Mouse (Mus musculus): ENCODE data around the gene Srrt. TPM values are rescaled to one million over a fixed set of nuclear protein-coding genes. Genes with fewer than 3 reads are reported as not detected.

Gene Srrt
- polyA plus RNA-seq, 2 experiments: 50.2 to 93.4 TPM

DNA sequence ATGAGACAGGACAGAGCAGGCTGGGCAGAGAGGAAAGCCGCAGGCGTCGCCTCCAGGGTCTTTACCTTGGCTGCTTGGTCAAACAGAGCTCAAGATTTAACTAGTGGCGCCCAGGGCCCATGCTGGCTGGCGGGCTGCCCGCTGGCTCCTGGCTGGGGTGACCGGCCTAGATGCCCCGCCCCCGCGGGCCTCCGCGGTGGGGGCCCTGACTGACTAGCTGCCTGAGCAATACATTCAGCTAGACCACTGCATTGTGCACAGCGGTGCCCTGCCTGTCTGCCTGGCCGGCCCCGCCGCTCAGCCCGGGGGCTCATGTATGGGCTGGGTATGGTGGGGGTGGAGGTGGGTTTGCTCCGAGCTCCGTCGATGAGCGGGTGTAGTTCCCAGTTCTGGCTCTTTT, 6.2 kb downstream of the Srrt start:
- no peak for ATAC-seq (ENCODE audit: insufficient read depth)
- DNase-seq (ENCODE audit: low read depth in 3 of 3, low spot score in 3 of 3): no peak
- Histone ChIP-seq H3K27ac (no peak overlapping the region), H3K4me2 (ENCODE audit: low read depth) (no peak overlapping the region), H3K9ac (replicated peaks) (no peak overlapping the region), H3K4me1 (replicated peaks; ENCODE audit: control insufficient read depth in 2 of 2, insufficient read depth in 2 of 2, low read length in 1 of 2) (peaks cover 17 to 24% of the 10 kb centered on the region in 2 experiments), H3K4me3 (ENCODE audit: insufficient read depth in 1 of 2, low read depth in 2 of 2, low read length in 2 of 2) (no peak overlapping the region), H3K27me3 (ENCODE audit: control insufficient read depth, insufficient read depth, low read length) (no peaks in the 10 kb centered on the region), H3K36me3 (replicated peaks; ENCODE audit: control insufficient read depth, insufficient read depth, low read depth) (peaks cover 93% of the 10 kb centered on the region), H3K9me3 (ENCODE audit: control insufficient read depth, low read length) (no peaks in the 10 kb centered on the region)
- WGBS (ENCODE audit: insufficient replicate concordance): 93% methylated on average over 21 of the region's 21 CpGs
- TF ChIP-seq CTCF (IDR thresholded peaks at IDR 0.05; ENCODE audit: low read depth) (no peak), EP300 (IDR thresholded peaks at IDR 0.05; ENCODE audit: low read depth) (no peak)

DNA sequence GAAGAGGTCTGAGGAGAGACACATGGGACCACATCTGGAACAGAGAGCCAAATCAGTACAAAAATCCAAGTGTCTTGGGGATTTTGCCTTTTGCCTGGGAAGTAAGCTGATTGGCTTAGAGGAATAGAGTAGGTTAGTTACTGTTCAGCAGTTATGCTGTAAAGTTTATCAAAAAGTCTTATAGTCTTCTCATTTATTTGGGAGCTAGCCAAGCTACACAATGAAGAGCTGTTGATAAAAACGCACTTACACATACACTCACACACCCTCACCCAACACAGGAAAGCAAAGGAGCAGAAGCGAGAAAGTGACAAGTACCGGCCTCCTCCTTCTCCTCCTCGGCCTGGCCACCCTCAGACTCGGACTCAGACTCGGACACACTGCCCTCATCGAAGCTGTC, 8.2 kb downstream of the Srrt start:
- Histone ChIP-seq H3K27me3 (ENCODE audit: control insufficient read depth, insufficient read depth, low read length) (no peaks in the 10 kb centered on the region), H3K9ac (replicated peaks) (no peak overlapping the region), H3K4me3 (ENCODE audit: insufficient read depth in 1 of 2, low read depth in 2 of 2, low read length in 2 of 2) (no peak overlapping the region), H3K4me1 (replicated peaks; ENCODE audit: control insufficient read depth in 2 of 2, insufficient read depth in 2 of 2, low read length in 1 of 2) (peaks cover 0 to 11% of the 10 kb centered on the region in 2 experiments; a peak in 3 of 4 replicates), H3K27ac (no peak overlapping the region), H3K36me3 (replicated peaks; ENCODE audit: control insufficient read depth, insufficient read depth, low read depth) (peaks cover 91% of the 10 kb centered on the region), H3K4me2 (ENCODE audit: low read depth) (no peak overlapping the region), H3K9me3 (ENCODE audit: control insufficient read depth, low read length) (no peaks in the 10 kb centered on the region)
- DNase-seq (ENCODE audit: low read depth in 3 of 3, low spot score in 3 of 3) (no peak), ATAC-seq (ENCODE audit: insufficient read depth) (no peak)
- 83% methylated on average over 7 of the region's 7 CpGs for WGBS (ENCODE audit: insufficient replicate concordance)
- TF ChIP-seq EP300 (IDR thresholded peaks at IDR 0.05; ENCODE audit: low read depth): no peak
- no peak for TF ChIP-seq CTCF (IDR thresholded peaks at IDR 0.05; ENCODE audit: low read depth)

DNA sequence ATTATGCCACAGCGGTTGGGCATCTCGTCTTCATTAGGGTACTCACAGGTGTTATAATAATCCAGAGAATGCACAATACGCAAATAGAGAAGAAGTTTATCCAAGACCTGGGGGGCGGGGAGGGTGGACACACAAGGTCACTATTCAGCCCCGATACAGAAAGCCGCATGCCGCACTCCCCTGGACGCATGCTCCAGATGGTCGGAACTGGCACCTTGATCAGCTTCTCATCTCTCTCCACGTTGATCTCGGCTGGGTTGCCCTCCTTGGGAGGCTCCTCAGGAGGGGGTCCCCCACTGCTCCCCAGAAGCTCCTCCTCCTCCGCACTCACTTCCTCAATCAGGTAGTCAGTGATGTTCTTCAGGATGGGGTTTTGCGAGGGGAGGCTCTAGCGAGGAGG, 10.3 kb downstream of the Srrt start:
- Histone ChIP-seq H3K27me3 (ENCODE audit: control insufficient read depth, insufficient read depth, low read length) (no peaks in the 10 kb centered on the region), H3K36me3 (replicated peaks; ENCODE audit: control insufficient read depth, insufficient read depth, low read depth) (peaks cover 70% of the 10 kb centered on the region), H3K27ac (no peak overlapping the region), H3K4me2 (ENCODE audit: low read depth) (no peak overlapping the region), H3K4me1 (replicated peaks; ENCODE audit: control insufficient read depth in 2 of 2, insufficient read depth in 2 of 2, low read length in 1 of 2) (peaks cover 9 to 14% of the 10 kb centered on the region in 2 experiments), H3K9ac (replicated peaks) (no peak overlapping the region), H3K4me3 (ENCODE audit: insufficient read depth in 1 of 2, low read depth in 2 of 2, low read length in 2 of 2) (no peak overlapping the region), H3K9me3 (ENCODE audit: control insufficient read depth, low read length) (no peaks in the 10 kb centered on the region)
- TF ChIP-seq EP300 (IDR thresholded peaks at IDR 0.05; ENCODE audit: low read depth) (no peak), CTCF (IDR thresholded peaks at IDR 0.05; ENCODE audit: low read depth) (no peak)
- no peak for ATAC-seq (ENCODE audit: insufficient read depth)
- WGBS (ENCODE audit: insufficient replicate concordance): 89% methylated on average over 14 of the region's 14 CpGs
- DNase-seq (ENCODE audit: low read depth in 3 of 3, low spot score in 3 of 3): no peak

DNA sequence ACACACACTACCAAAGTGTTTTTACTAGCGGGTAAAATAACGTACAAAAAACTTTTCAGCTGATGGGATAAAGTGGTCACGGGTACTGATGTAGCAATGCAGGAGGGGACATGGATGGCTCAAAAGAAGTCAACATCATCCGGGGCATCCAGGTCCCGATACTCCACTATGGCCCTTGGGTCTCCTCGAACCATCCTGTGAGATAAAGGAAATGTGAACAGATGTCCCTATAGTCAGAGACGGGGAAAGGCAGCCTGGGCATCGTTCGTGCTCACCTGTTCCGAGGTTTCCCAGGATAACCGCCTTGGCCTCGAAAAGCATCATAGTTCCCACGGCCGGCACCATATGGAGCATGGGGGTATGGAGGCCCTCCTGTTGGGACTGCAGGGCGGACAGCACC, 11.8 kb downstream of the Srrt start:
- H3K9ac ChIP-seq (replicated peaks): no peak overlapping the region
- H3K4me2 ChIP-seq (ENCODE audit: low read depth): peak overlapping the region; percentile 100

DNA sequence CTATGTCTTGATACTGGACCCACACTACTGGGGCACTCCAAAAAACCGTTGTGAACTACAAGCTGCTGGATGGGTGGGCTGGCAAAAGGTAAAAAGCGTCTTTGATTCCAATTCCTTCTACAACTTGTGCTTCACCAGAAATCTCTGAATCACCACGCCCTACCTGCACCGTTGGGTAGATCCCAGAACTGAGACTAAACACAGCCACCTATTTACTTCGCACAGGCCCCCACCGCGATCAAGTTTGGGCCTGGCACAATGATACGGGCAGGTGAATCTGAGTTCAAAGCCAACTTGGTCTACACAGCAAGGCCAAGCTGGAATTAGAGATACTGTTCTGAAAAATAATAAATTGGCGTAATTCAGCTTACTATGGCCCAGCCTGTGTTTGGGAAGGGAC, 12.2 kb downstream of the Srrt start:
- peak overlapping the region; percentile 100 for H3K4me2 ChIP-seq (ENCODE audit: low read depth)
- peak overlapping the region; percentile 73; the same call in 1 of the 2 replicates for H3K9ac ChIP-seq (replicated peaks)
- peak overlapping the region; percentile 99 for H3K27ac ChIP-seq
- no peak for TF ChIP-seq CTCF (IDR thresholded peaks at IDR 0.05; ENCODE audit: low read depth)
- no peak for TF ChIP-seq EP300 (IDR thresholded peaks at IDR 0.05; ENCODE audit: low read depth)
- H3K27me3 ChIP-seq (ENCODE audit: control insufficient read depth, insufficient read depth, low read length): no peaks in the 10 kb centered on the region
- no peak for ATAC-seq (ENCODE audit: insufficient read depth)
- peak overlapping the region; percentile 54 to 82 for H3K4me3 ChIP-seq (ENCODE audit: insufficient read depth in 1 of 2, low read depth in 2 of 2, low read length in 2 of 2)
- DNase-seq (ENCODE audit: low read depth in 3 of 3, low spot score in 3 of 3): no peak
- WGBS (ENCODE audit: insufficient replicate concordance): 68% methylated on average over 9 of the region's 9 CpGs
- H3K4me1 ChIP-seq (replicated peaks; ENCODE audit: control insufficient read depth in 2 of 2, insufficient read depth in 2 of 2, low read length in 1 of 2): peaks cover 18 to 30% of the 10 kb centered on the region in 2 experiments
- H3K36me3 ChIP-seq (replicated peaks; ENCODE audit: control insufficient read depth, insufficient read depth, low read depth): peaks cover 52% of the 10 kb centered on the region
- H3K9me3 ChIP-seq (ENCODE audit: control insufficient read depth, low read length): no peaks in the 10 kb centered on the region

More for the DNA sequence above, 11.8 kb downstream of the Srrt start:
- TF ChIP-seq EP300 (IDR thresholded peaks at IDR 0.05; ENCODE audit: low read depth) (no peak), CTCF (IDR thresholded peaks at IDR 0.05; ENCODE audit: low read depth) (no peak)
- DNase-seq (ENCODE audit: low read depth in 3 of 3, low spot score in 3 of 3): no peak
- no peak overlapping the region for H3K27ac ChIP-seq
- 87% methylated on average over 15 of the region's 15 CpGs for WGBS (ENCODE audit: insufficient replicate concordance)
- no peak overlapping the region for H3K4me3 ChIP-seq (ENCODE audit: insufficient read depth in 1 of 2, low read depth in 2 of 2, low read length in 2 of 2)
- H3K9me3 ChIP-seq (ENCODE audit: control insufficient read depth, low read length): no peaks in the 10 kb centered on the region
- no peaks in the 10 kb centered on the region for H3K27me3 ChIP-seq (ENCODE audit: control insufficient read depth, insufficient read depth, low read length)
- no peak for ATAC-seq (ENCODE audit: insufficient read depth)
- peaks cover 15 to 27% of the 10 kb centered on the region in 2 experiments for H3K4me1 ChIP-seq (replicated peaks; ENCODE audit: control insufficient read depth in 2 of 2, insufficient read depth in 2 of 2, low read length in 1 of 2)
- H3K36me3 ChIP-seq (replicated peaks; ENCODE audit: control insufficient read depth, insufficient read depth, low read depth): peaks cover 56% of the 10 kb centered on the region
